ENCODE assay signal across 8 mouse cellular contexts in genomic region chr10:96200932-96201641, GRCm38 (mm10).
A peak's percentile ranks its signal among the peaks of the same experiment; 100 is the strongest.
DNase-seq lines count a peak whose midpoint lies in the region; ATAC-seq and TF ChIP-seq lines count a peak whose summit lies in the region.

No protein-coding gene starts in this region.

- H3K36me3 ChIP-seq in hindbrain, embryonic 15.5 days = no peaks in the 10 kb centered on the region
- H3K36me3 ChIP-seq in hindbrain, embryonic 12.5 days = no peaks in the 10 kb centered on the region
- no peaks in the 10 kb centered on the region for H3K36me3 ChIP-seq in heart, embryonic 14.5 days (ENCODE audit: control insufficient read depth, insufficient read depth, low read length)
- H3K36me3 ChIP-seq in thymus, adult 2 months (ENCODE audit: control insufficient read depth, insufficient read depth, low read length) = no peaks in the 10 kb centered on the region
- H3K36me3 ChIP-seq in forebrain, embryonic 15.5 days = no peaks in the 10 kb centered on the region

- H3K27ac ChIP-seq in hindbrain, embryonic 15.5 days (replicated peaks) = no peak overlapping the region
- no peak overlapping the region for H3K27ac ChIP-seq in hindbrain, embryonic 12.5 days
- H3K27ac ChIP-seq in heart, embryonic 14.5 days (replicated peaks in 1 of 2; ENCODE audit: control insufficient read depth in 1 of 2, insufficient read depth in 1 of 2, low read depth in 2 of 2, low read length in 2 of 2) = no peak overlapping the region
- peak overlapping the region; percentile 79 for H3K27ac ChIP-seq in thymus, adult 2 months (ENCODE audit: control insufficient read depth, insufficient read depth, low read length)
- no peak overlapping the region for H3K27ac ChIP-seq in forebrain, embryonic 15.5 days (replicated peaks)

- H3K9me3 ChIP-seq in hindbrain, embryonic 15.5 days = no peaks in the 10 kb centered on the region
- no peaks in the 10 kb centered on the region for H3K9me3 ChIP-seq in hindbrain, embryonic 12.5 days (replicated peaks)
- H3K9me3 ChIP-seq in heart, embryonic 14.5 days (ENCODE audit: control insufficient read depth, low read length) = no peaks in the 10 kb centered on the region
- no peaks in the 10 kb centered on the region for H3K9me3 ChIP-seq in forebrain, embryonic 15.5 days

- peak; percentile 64 for DNase-seq in lung, postnatal 25 days (ENCODE audit: low spot score)
- DNase-seq in thymus, adult 2 months = peak; percentile 42
- no peak for DNase-seq in layer of hippocampus, adult 9-11 months
- no peak for DNase-seq in frontal cortex, postnatal 10 days (ENCODE audit: low spot score in 2 of 2)

- no peak for ATAC-seq in hindbrain, embryonic 15.5 days (ENCODE audit: low FRiP score, low read depth)
- ATAC-seq in hindbrain, embryonic 12.5 days (ENCODE audit: low FRiP score) = no peak
- ATAC-seq in heart, embryonic 14.5 days (ENCODE audit: insufficient number of reproducible peaks, insufficient read depth, low FRiP score, low read depth) = no peak
- no peak for ATAC-seq in forebrain, embryonic 15.5 days (replicated peaks)

- TF ChIP-seq POLR2A in thymus, adult 2 months (IDR thresholded peaks at IDR 0.05; ENCODE audit: control insufficient read depth, extremely low read depth, insufficient read depth, low read length, poor library complexity) = peak; percentile 44; the same call in 1 of the 2 replicates

- H3K4me3 ChIP-seq in hindbrain, embryonic 15.5 days = no peak overlapping the region
- no peak overlapping the region for H3K4me3 ChIP-seq in hindbrain, embryonic 12.5 days
- no peak overlapping the region; a peak in 2 of 4 replicates for H3K4me3 ChIP-seq in heart, embryonic 14.5 days (ENCODE audit: control insufficient read depth in 1 of 2, insufficient read depth in 1 of 2, low read depth in 1 of 2, low read length in 2 of 2)
- peak overlapping the region; percentile 48 for H3K4me3 ChIP-seq in thymus, adult 2 months (ENCODE audit: control insufficient read depth, insufficient read depth, low read length)
- H3K4me3 ChIP-seq in forebrain, embryonic 15.5 days = no peak overlapping the region

- H3K4me2 ChIP-seq in hindbrain, embryonic 15.5 days = 0 out of 2 replicates have a peak overlapping the region, but pooled peaks have one; percentile 15
- H3K4me2 ChIP-seq in hindbrain, embryonic 12.5 days (replicated peaks) = no peak overlapping the region
- H3K4me2 ChIP-seq in heart, embryonic 14.5 days (ENCODE audit: low read length) = peak overlapping the region; percentile 49
- H3K4me2 ChIP-seq in forebrain, embryonic 15.5 days (replicated peaks) = no peak overlapping the region

- H3K4me1 ChIP-seq in hindbrain, embryonic 15.5 days (replicated peaks) = no peaks in the 10 kb centered on the region
- peaks cover 4% of the 10 kb centered on the region; the same call in 1 of the 2 replicates for H3K4me1 ChIP-seq in hindbrain, embryonic 12.5 days
- peaks cover 5 to 8% of the 10 kb centered on the region in 2 experiments for H3K4me1 ChIP-seq in heart, embryonic 14.5 days (ENCODE audit: control insufficient read depth in 2 of 2, insufficient read depth in 2 of 2, low read length in 2 of 2)
- peaks cover 16% of the 10 kb centered on the region for H3K4me1 ChIP-seq in thymus, adult 2 months (replicated peaks; ENCODE audit: control insufficient read depth, insufficient read depth, low read length)
- no peaks in the 10 kb centered on the region for H3K4me1 ChIP-seq in forebrain, embryonic 15.5 days

- no peak overlapping the region for H3K9ac ChIP-seq in hindbrain, embryonic 15.5 days
- H3K9ac ChIP-seq in hindbrain, embryonic 12.5 days = no peak overlapping the region
- H3K9ac ChIP-seq in heart, embryonic 14.5 days (ENCODE audit: low read length) = peak overlapping the region; percentile 48; the same call in 1 of the 2 replicates
- H3K9ac ChIP-seq in forebrain, embryonic 15.5 days (replicated peaks) = no peak overlapping the region

- WGBS in hindbrain, embryonic 15.5 days = 78% methylated on average over 27 of the region's 27 CpGs
- WGBS in hindbrain, embryonic 12.5 days = 80% methylated on average over 27 of the region's 27 CpGs
- WGBS in heart, embryonic 14.5 days = 51% methylated on average over 27 of the region's 27 CpGs
- 26% methylated on average over 27 of the region's 27 CpGs for WGBS in thymus, adult 2 months
- WGBS in forebrain, embryonic 15.5 days = 78% methylated on average over 27 of the region's 27 CpGs

- no peaks in the 10 kb centered on the region for H3K27me3 ChIP-seq in hindbrain, embryonic 15.5 days
- no peaks in the 10 kb centered on the region for H3K27me3 ChIP-seq in hindbrain, embryonic 12.5 days
- no peaks in the 10 kb centered on the region for H3K27me3 ChIP-seq in heart, embryonic 14.5 days (ENCODE audit: control insufficient read depth, insufficient read depth, low read length)
- no peaks in the 10 kb centered on the region for H3K27me3 ChIP-seq in thymus, adult 2 months (ENCODE audit: control insufficient read depth, insufficient read depth, low read length)
- no peaks in the 10 kb centered on the region for H3K27me3 ChIP-seq in forebrain, embryonic 15.5 days

- no peak for TF ChIP-seq CTCF in thymus, adult 2 months (IDR thresholded peaks at IDR 0.05; ENCODE audit: borderline replicate concordance, control insufficient read depth, extremely low read depth, insufficient read depth, low read length, poor library complexity)

Comparison
In these comparisons a context has a peak if more than half of its experiments do, and no peak if none do; other contexts are left out.
1. H3K4me2 ChIP-seq: peak in hindbrain, embryonic 15.5 days (single experiment) and heart, embryonic 14.5 days (single experiment); none in hindbrain, embryonic 12.5 days (single experiment) and forebrain, embryonic 15.5 days (single experiment).
2. DNase-seq: peak in lung, postnatal 25 days (single experiment) and thymus, adult 2 months (single experiment); none in layer of hippocampus, adult 9-11 months (single experiment) and frontal cortex, postnatal 10 days (0 of 2).